Mouse (Mus musculus): Measurements from ENCODE around the gene 2310039H08Rik. TPM values are rescaled to one million over a fixed set of nuclear protein-coding genes. Genes with fewer than 3 reads are reported as not detected.

The 2310039H08Rik gene
- 1 to 10 TPM; 6.6 to 9.4 TPM for total RNA-seq (2021)

GRCm38 (mm10) chr17:46772404-46773277, at the start of gene 2310039H08Rik:
Gene 2310039H08Rik (plus strand): TSS chr17:46772635.
- peak; percentile 84 to 85 for DNase-seq

DNA sequence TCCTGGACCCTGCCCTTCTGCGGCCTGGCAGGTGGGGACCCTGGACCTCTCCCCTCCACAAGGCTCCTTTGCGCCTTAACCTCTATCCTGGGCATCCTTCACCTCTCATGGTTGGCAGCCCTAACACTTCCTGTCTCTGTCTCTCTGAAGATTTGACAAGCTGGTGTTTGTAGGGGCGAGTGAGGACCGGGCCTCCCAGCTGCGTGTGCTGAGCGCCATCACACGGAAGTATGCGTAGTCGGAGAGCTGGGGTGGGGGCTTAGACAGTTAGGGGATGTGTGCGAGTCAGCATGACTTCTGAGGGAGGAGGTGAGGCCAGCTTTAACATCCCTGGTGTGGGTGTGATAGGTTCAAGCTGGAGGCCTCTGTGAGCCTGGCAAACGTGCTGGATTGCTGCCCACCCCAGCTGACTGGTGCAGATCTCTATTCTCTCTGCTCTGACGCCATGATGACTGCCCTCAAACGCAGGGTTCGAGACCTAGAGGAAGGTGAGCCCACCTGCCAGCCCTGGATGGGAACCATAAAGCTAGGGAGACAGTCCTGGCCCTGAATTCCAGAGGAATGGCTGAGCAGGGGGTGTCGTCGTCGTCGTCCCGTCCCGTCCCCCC, 47.9 kb upstream of the 2310039H08Rik start:
- no peak for DNase-seq

DNA sequence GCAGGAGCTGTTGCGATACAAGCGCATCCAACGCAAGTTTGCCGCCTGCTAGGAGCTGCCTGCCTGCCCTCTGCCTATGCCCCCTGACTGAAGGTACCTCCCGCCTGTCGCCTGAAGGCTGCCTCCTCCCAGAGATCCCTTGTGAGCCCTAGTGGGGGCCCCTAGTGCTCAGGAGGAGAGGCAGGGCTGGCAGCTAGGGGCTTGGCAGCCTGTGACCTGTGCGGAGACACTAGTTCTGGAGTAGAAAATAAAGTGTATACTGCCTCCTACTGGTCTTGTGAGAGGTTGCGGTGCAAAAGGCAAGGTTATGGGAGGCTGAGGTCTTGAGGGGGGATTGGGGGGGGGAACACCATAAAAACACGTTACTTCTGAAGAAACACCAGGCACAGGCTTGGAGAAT, 47.2 kb upstream of the 2310039H08Rik start:
- no peak for DNase-seq

GRCm38 (mm10) chr17:46725731-46726645, 46.4 kb upstream of the 2310039H08Rik start:
- no peak for DNase-seq

DNA sequence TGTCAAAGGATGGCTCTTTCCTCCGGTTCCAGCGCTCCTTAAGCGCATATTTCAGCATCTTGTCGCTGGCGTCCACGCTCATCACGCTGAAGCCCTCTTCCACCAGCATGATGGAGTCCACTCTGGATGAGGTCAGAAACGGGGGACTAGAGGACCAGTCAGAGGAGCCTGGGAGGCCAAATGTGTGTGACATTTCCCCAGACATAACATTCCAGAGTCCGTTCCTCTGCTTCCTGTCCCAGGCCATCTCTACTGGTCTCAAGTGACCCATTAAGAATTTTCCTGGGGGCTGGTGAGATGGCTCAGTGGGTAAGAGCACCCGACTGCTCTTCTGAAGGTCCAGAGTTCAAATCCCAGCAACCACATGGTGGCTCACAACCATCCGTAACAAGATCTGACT, 45.2 kb upstream of the 2310039H08Rik start:
- no peak for DNase-seq

DNA sequence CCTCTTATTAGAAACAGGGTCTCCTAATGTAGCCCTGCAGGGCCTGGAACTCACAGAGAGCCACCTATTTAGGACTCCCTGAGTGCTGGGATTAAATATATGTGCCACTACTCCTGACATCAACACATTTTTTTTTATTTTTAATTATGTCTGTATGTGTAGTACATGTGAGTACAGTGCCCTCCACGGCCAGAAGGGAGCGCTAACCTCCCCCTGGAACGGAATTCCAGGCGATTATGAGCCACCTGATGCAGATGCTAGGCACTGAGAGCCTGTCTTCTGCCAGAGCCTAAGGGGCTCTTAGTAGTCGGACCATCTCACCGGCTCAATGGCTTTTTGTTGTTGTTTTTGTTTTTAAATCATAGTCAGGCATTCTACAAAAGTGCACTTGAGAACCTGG, 44.4 kb upstream of the 2310039H08Rik start:
- no peak for DNase-seq

- DNase-seq, result no peak
Observed at GRCm38 (mm10) chr17:46728496-46728895, 43.9 kb upstream of the 2310039H08Rik start.

DNA sequence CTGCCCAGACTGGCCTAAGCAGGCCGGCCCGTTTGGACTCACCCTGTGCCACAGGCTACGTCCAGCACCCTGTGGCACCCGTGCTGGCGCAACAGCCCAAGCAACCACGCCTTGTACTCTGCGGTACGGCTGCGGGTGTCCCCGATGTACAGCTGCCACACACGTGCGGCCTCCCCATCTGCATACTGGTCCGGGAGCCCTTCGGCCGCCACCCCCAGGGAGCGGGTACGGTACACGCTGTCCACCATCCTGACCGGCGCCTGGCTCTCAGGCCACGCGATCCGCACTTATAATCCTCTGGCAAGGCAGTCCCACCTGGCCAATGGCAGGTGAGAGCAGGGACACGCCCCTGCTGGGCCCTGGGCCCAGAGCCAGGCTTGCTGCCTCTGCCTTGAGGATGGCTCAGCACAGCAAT, 43.5 kb upstream of the 2310039H08Rik start, which contains the start of gene Gnmt:
Gnmt (minus strand) TSS at position 265 of the 415 bp plus-strand sequence.
- DNase-seq, result no peak

DNA sequence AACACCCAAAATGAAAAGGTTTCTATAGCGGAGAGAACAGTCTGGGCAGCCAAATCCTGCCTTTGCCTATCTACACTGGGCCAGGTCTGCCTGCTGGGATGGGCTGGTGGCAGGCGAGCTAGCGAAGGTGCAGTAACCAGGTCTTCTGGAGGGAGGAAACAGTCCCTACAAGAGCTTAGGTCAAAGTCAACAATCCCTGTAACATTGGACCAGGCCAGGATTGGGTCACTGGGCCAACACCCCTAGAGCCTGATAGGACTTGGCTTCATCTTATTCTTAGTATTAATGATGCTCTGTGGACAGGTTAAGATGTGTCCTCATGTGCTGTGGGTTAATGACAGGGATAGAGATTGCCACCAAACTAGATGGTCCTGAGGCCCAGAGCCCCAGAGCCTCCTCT, 38.4 kb upstream of the 2310039H08Rik start:
- DNase-seq, result no peak

DNA sequence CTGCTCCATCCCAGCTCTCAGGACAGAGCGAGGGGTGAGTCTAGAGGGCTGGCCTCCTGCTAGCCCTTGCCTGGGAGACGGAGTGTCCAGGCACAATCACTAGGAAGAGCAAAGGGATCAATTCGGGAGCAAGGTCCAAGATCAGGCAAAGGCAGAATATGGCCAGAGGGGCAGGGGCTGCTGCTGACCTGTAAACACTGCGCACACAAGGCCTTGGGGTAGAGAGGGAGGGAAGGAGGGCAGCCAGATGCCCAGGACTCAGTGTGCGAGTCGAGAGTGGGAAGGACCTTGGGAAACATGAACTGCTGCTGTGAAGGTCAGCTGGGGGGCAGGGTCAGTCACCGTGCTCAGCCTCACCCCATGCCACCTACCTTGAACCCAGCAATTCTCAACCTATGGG, 37.1 kb upstream of the 2310039H08Rik start:
- DNase-seq, result no peak

DNA sequence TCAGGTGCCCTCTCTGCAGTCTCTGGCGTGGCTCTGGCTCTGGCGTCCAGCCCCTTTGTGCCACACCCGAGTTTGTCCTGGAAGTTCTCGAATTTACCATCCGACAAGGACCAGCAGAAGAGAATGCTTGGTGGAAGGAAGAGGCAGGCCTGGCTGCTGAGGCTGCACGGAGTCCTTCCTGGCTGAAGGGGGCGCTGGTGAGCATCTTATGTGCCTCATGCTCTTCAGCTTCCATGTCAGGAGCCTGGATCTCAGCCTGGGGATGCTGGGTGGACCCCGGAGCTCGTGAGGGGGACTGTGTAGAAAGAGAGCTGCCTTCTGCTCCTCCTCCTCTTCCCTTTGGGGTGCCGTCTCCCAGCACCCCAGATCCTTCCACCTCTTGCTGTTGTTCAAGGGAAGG, 36.3 kb upstream of the 2310039H08Rik start:
- DNase-seq, result no peak

DNA sequence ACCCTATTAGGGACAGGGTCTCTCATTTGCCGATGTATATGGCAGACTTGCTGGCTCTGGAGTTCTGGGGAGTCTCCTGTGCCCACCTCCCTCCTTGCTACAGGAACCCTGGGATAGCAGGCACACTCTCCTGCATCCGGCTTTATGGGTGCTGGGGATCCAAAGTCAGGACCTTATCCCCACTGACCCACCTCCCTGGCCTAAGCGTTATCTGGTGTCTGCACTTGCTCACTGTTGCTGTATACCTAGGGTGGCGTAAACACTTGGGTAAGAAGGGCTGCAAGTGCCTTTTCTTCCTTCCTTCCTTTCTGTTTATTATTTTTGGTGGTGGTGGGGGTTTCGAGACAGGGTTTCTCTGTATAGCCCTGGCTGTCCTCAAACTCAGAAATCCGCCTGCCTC, 31.1 kb upstream of the 2310039H08Rik start:
- DNase-seq, result no peak

- no peak for DNase-seq
Observed at GRCm38 (mm10) chr17:46742986-46743385, 29.4 kb upstream of the 2310039H08Rik start.

DNA sequence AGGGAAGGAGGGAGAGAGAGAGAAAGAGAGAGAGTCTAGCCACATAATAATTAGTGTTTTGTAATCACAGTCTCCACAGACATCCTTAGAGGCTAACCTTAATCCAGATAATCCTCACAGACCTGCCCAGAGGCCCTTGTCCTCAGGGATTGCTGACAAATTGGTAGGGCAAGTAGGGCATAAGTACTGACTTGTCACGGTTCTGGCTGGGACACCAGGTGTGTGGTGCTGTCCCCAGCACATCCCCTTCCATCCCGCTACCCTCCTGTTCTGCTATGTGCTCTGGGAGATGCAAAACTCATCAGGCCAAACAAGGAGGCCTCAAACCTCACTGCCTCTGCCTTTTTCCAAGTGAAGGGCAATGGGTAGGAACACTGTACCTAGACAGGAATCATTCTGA, 26.9 kb upstream of the 2310039H08Rik start:
- no peak for DNase-seq

- no peak for DNase-seq
Observed at GRCm38 (mm10) chr17:46747234-46747633, 25.2 kb upstream of the 2310039H08Rik start.

GRCm38 (mm10) chr17:46747806-46748205, 24.6 kb upstream of the 2310039H08Rik start:
- no peak for DNase-seq

- DNase-seq, result no peak
Observed at GRCm38 (mm10) chr17:46749282-46749681, 23.2 kb upstream of the 2310039H08Rik start.

GRCm38 (mm10) chr17:46750580-46750979, 21.9 kb upstream of the 2310039H08Rik start:
- DNase-seq, result no peak

DNA sequence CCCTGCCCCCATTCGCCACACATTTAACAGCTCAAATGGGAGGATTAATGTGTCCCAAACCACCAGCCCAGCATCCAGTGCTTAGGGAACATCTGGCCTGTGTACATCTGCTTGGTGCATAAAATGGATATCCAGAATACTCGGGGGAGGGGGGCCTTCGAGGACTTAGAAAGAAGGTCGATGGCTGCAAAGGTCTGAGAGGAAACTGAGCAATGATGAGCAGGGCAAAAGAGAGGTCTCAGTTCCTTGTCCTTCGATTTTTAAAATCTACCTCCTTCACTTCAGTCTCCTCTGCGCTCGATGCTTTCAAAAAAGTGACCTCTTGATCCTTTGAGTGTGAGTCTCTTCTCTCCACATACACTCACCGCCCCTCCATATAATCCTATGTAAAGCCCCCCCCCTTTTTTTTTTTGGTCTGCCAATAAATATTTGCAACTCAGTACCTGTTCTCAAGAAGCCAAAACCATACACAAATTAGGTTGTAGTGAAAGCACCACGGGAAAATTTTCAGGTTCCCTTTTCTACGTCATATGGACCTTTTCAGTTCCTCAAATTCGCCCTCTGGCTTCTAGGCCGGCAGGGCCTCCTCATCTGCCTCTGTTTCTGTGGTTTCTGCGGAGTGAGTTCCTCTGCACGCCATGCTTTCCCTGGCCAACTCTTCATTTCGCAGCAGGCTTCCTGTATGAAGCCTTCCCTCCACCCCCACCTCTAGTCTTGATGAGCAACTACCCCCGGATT, 21.2 kb upstream of the 2310039H08Rik start:
- DNase-seq, result no peak

- peak; percentile 95 to 97 for DNase-seq
Observed at GRCm38 (mm10) chr17:46751794-46752556, 20.5 kb upstream of the 2310039H08Rik start, which contains the start of gene Cnpy3. Gene Cnpy3 (minus strand): TSS chr17:46752214.

DNA sequence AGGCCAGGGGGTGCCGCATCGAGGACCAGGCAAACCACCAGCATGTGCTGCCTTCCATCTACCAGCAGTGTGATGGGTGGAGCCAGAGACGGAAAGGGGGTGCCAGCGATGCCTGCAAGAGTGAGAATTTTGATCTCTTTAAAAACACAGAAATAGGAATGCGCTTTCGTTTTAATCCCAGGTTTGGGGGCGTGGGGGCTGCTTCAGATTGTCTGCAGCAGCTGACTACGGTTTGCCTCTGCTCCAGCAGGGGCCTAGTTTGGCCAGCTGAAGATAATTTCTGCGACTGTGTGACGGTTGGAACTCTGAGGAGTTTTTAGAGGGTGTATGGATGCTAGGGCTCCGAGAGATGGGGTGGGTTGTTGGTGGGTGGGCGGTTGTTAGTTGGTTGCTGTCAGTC, 13.7 kb upstream of the 2310039H08Rik start:
- no peak for DNase-seq
